Mouse (Mus musculus) forebrain, embryonic 13.5 days (tissue): Measurements from ENCODE around the gene Zfyve27. TPM values are rescaled to one million over a fixed set of nuclear protein-coding genes. Genes with fewer than 3 reads are reported as not detected.

Source experiments
- ATAC-seq: fragments of 200-750 bp; cut with Nextera tagmentation; 2 replicates; pipeline ENCODE4 v1.8.0; 2017
- H3K27ac ChIP-seq: fragments of 300-500 bp; sonication (generic); 2 replicates; pipeline ENCODE4 v1.5.1; 2015; ENCODE audit warnings: inconsistent platforms, mild to moderate bottlenecking, moderate library complexity
- H3K27me3 ChIP-seq: fragments of 300-500 bp; sonication (generic); 2 replicates; pipeline ENCODE4 v1.6.1; 2015; ENCODE audit warnings: mild to moderate bottlenecking, inconsistent platforms
- H3K36me3 ChIP-seq: fragments of 300-500 bp; sonication (generic); 2 replicates; pipeline ENCODE4 v1.6.1; 2015; ENCODE audit warnings: mild to moderate bottlenecking, inconsistent platforms; ENCODE audit not compliant: poor library complexity, severe bottlenecking
- H3K4me1 ChIP-seq: fragments of 300-500 bp; sonication (generic); 2 replicates; pipeline ENCODE4 v1.6.1; 2015; ENCODE audit warnings: inconsistent platforms
- H3K4me2 ChIP-seq: fragments of 300-500 bp; sonication (generic); 2 replicates; pipeline ENCODE4 v1.6.1; 2015; ENCODE audit warnings: inconsistent platforms, mild to moderate bottlenecking, moderate library complexity
- H3K4me3 ChIP-seq: fragments of 300-500 bp; sonication (generic); 2 replicates; pipeline ENCODE4 v1.5.1; 2015; ENCODE audit warnings: mild to moderate bottlenecking, inconsistent platforms
- H3K9ac ChIP-seq: fragments of 300-500 bp; sonication (generic); 2 replicates; pipeline ENCODE4 v1.6.1; 2015; ENCODE audit warnings: mild to moderate bottlenecking, inconsistent platforms
- H3K9me3 ChIP-seq: fragments of 300-500 bp; sonication (generic); replicated peaks from 2 replicates; pipeline ENCODE4 v1.6.1; 2016; ENCODE audit warnings: inconsistent platforms
- WGBS: fragments of 180-500 bp; shearing (Covaris S2); methylation state at CpG from one replicate; pipeline ENCODE4 v1.1.7; 2015; 5-methylcytosine and 5-hydroxymethylcytosine counted together
- polyA plus RNA-seq: library from polyadenylated mRNA; unstranded; fragments of >200 nt; fragmentation: Nextera tagmentation; extraction: Ambion mirVana; gene quantifications from 2 replicates; pipeline ENCODE4 v1.2.1, GENCODE M21; 2015

Zfyve27 gene
- polyA plus RNA-seq, 1 experiment from 2014 or later = 43.5 TPM

- WGBS = 3% methylated on average over 12 of the region's 12 CpGs
- Histone ChIP-seq H3K9me3 (no peaks in the 10 kb centered on the region), H3K27ac (no peak overlapping the region), H3K9ac (no peak overlapping the region), H3K4me3 (no peak overlapping the region), H3K4me2 (peak overlapping the region; percentile 41), H3K27me3 (peaks cover 25% of the 10 kb centered on the region), H3K4me1 (peaks cover 10% of the 10 kb centered on the region), H3K36me3 (no peaks in the 10 kb centered on the region)
- ATAC-seq = no peak
These were observed 2.4 kb downstream of the Zfyve27 start for GRCm38 (mm10) chr19:42166130-42166529.

- H3K36me3 ChIP-seq = no peaks in the 10 kb centered on the region
- H3K9ac ChIP-seq = no peak overlapping the region
- H3K27me3 ChIP-seq = peaks cover 25% of the 10 kb centered on the region
- ATAC-seq = no peak
- H3K9me3 ChIP-seq = no peaks in the 10 kb centered on the region
- 45% methylated on average over 3 of the region's 3 CpGs for WGBS
- H3K4me2 ChIP-seq = no peak overlapping the region
- H3K27ac ChIP-seq = no peak overlapping the region
- H3K4me1 ChIP-seq = peaks cover 16% of the 10 kb centered on the region
- H3K4me3 ChIP-seq = no peak overlapping the region
These were observed 3.0 kb downstream of the Zfyve27 start for GRCm38 (mm10) chr19:42166766-42167165.

- Histone ChIP-seq H3K27ac (no peak overlapping the region), H3K36me3 (no peaks in the 10 kb centered on the region), H3K4me1 (peaks cover 20% of the 10 kb centered on the region), H3K9me3 (no peaks in the 10 kb centered on the region), H3K4me2 (no peak overlapping the region), H3K27me3 (peaks cover 25% of the 10 kb centered on the region), H3K4me3 (no peak overlapping the region), H3K9ac (no peak overlapping the region)
- 67% methylated on average over 9 of the region's 9 CpGs for WGBS
- ATAC-seq = no peak
These were observed 3.7 kb downstream of the Zfyve27 start for GRCm38 (mm10) chr19:42167489-42167888.

- Histone ChIP-seq H3K4me2 (peak overlapping the region; percentile 93; the same call in 1 of the 2 replicates), H3K9ac (peak overlapping the region; percentile 37; the same call in 1 of the 2 replicates)
These were observed 5.7 kb downstream of the Zfyve27 start for GRCm38 (mm10) chr19:42169322-42169975.

GRCm38 (mm10) chr19:42170025-42170969 lies 6.5 kb downstream of the Zfyve27 start:
- H3K4me1 ChIP-seq = peaks cover 17% of the 10 kb centered on the region
- peak overlapping the region; percentile 93 for H3K4me2 ChIP-seq
- peak; percentile 96 for ATAC-seq
- H3K9me3 ChIP-seq = no peaks in the 10 kb centered on the region
- no peaks in the 10 kb centered on the region for H3K36me3 ChIP-seq
- H3K4me3 ChIP-seq = peak overlapping the region; percentile 92
- peaks cover 25% of the 10 kb centered on the region for H3K27me3 ChIP-seq
- no peak overlapping the region for H3K27ac ChIP-seq
- 2% methylated on average over 56 of the region's 56 CpGs for WGBS
- peak overlapping the region; percentile 90 for H3K9ac ChIP-seq

More at GRCm38 (mm10) chr19:42169322-42169975, 5.7 kb downstream of the Zfyve27 start:
- H3K36me3 ChIP-seq = no peaks in the 10 kb centered on the region
- H3K27ac ChIP-seq = no peak overlapping the region
- H3K4me3 ChIP-seq = no peak overlapping the region
- ATAC-seq = no peak
- H3K27me3 ChIP-seq = peaks cover 25% of the 10 kb centered on the region
- 80% methylated on average over 10 of the region's 10 CpGs for WGBS
- H3K9me3 ChIP-seq = no peaks in the 10 kb centered on the region
- peaks cover 17% of the 10 kb centered on the region for H3K4me1 ChIP-seq

- H3K36me3 ChIP-seq = peaks cover 37% of the 10 kb centered on the region
- no peak overlapping the region for H3K9ac ChIP-seq
- ATAC-seq = no peak
- no peaks in the 10 kb centered on the region for H3K27me3 ChIP-seq
- 86% methylated on average over 7 of the region's 7 CpGs for WGBS
- no peak overlapping the region for H3K4me3 ChIP-seq
- H3K4me2 ChIP-seq = no peak overlapping the region
- H3K9me3 ChIP-seq = no peaks in the 10 kb centered on the region
- H3K27ac ChIP-seq = no peak overlapping the region
- peaks cover 3% of the 10 kb centered on the region for H3K4me1 ChIP-seq
These were observed 13.1 kb downstream of the Zfyve27 start for GRCm38 (mm10) chr19:42176841-42177240.

- Histone ChIP-seq H3K27me3 (no peaks in the 10 kb centered on the region), H3K4me3 (no peak overlapping the region), H3K9ac (no peak overlapping the region), H3K9me3 (no peaks in the 10 kb centered on the region), H3K4me1 (no peaks in the 10 kb centered on the region), H3K27ac (no peak overlapping the region), H3K4me2 (no peak overlapping the region), H3K36me3 (peaks cover 37% of the 10 kb centered on the region)
- ATAC-seq = no peak
- WGBS = 94% methylated on average over 2 of the region's 2 CpGs
These were observed 13.7 kb downstream of the Zfyve27 start for GRCm38 (mm10) chr19:42177461-42177860.

- no peak overlapping the region for H3K4me3 ChIP-seq
- no peaks in the 10 kb centered on the region for H3K27me3 ChIP-seq
- no peak overlapping the region for H3K27ac ChIP-seq
- H3K9ac ChIP-seq = no peak overlapping the region
- 93% methylated on average over 14 of the region's 14 CpGs for WGBS
- no peaks in the 10 kb centered on the region for H3K9me3 ChIP-seq
- peaks cover 56% of the 10 kb centered on the region for H3K36me3 ChIP-seq
- no peak overlapping the region for H3K4me2 ChIP-seq
- no peak for ATAC-seq
- H3K4me1 ChIP-seq = no peaks in the 10 kb centered on the region
These were observed 15.6 kb downstream of the Zfyve27 start for GRCm38 (mm10) chr19:42179356-42179755.

GRCm38 (mm10) chr19:42182673-42183072 lies 18.9 kb downstream of the Zfyve27 start:
- no peaks in the 10 kb centered on the region for H3K27me3 ChIP-seq
- no peak overlapping the region for H3K4me2 ChIP-seq
- H3K4me1 ChIP-seq = no peaks in the 10 kb centered on the region
- no peak for ATAC-seq
- 58% methylated on average over 6 of the region's 6 CpGs for WGBS
- H3K9ac ChIP-seq = no peak overlapping the region
- no peak overlapping the region for H3K4me3 ChIP-seq
- no peak overlapping the region for H3K27ac ChIP-seq
- no peaks in the 10 kb centered on the region for H3K9me3 ChIP-seq
- peaks cover 79% of the 10 kb centered on the region for H3K36me3 ChIP-seq

- H3K4me2 ChIP-seq = no peak overlapping the region
- H3K36me3 ChIP-seq = peaks cover 72% of the 10 kb centered on the region
- no peaks in the 10 kb centered on the region for H3K4me1 ChIP-seq
- no peak for ATAC-seq
- H3K9ac ChIP-seq = no peak overlapping the region
- H3K9me3 ChIP-seq = no peaks in the 10 kb centered on the region
- H3K27ac ChIP-seq = no peak overlapping the region
- no peak overlapping the region for H3K4me3 ChIP-seq
- 86% methylated on average over 4 of the region's 4 CpGs for WGBS
- no peaks in the 10 kb centered on the region for H3K27me3 ChIP-seq
These were observed 26.0 kb downstream of the Zfyve27 start for GRCm38 (mm10) chr19:42189735-42190134.

- Histone ChIP-seq H3K4me2 (no peak overlapping the region), H3K27ac (no peak overlapping the region), H3K4me1 (no peaks in the 10 kb centered on the region), H3K9me3 (no peaks in the 10 kb centered on the region), H3K9ac (no peak overlapping the region), H3K36me3 (peaks cover 64% of the 10 kb centered on the region), H3K27me3 (no peaks in the 10 kb centered on the region), H3K4me3 (no peak overlapping the region)
- WGBS = 16% methylated on average over 5 of the region's 5 CpGs
- ATAC-seq = peak; percentile 75
These were observed 26.7 kb downstream of the Zfyve27 start for GRCm38 (mm10) chr19:42190494-42190893.

GRCm38 (mm10) chr19:42193311-42193710 lies 29.6 kb downstream of the Zfyve27 start:
- no peaks in the 10 kb centered on the region for H3K4me1 ChIP-seq
- H3K27me3 ChIP-seq = peaks cover 7% of the 10 kb centered on the region
- 52% methylated on average over 2 of the region's 2 CpGs for WGBS
- H3K9me3 ChIP-seq = no peaks in the 10 kb centered on the region
- no peak for ATAC-seq
- no peak overlapping the region for H3K4me2 ChIP-seq
- H3K36me3 ChIP-seq = peaks cover 40% of the 10 kb centered on the region
- no peak overlapping the region for H3K4me3 ChIP-seq
- H3K27ac ChIP-seq = no peak overlapping the region
- H3K9ac ChIP-seq = no peak overlapping the region
